Mouse (Mus musculus) layer of hippocampus, adult 9-10 months (tissue): ENCODE data around the gene Nuak2.
"Not testable (repeated sequence)": the region's sequence is repeated elsewhere in the genome, so short reads cannot be mapped to it uniquely, and the experiment has no call there.

Source experiments
- DNase-seq: peaks from one replicate; pipeline ENCODE4 v3.0.0; 2022; ENCODE audit warnings: low spot score

Gene Nuak2

GRCm38 (mm10) chr1:132315889-132316624, at the start of gene Nuak2:
TSS of gene Nuak2 (plus strand) at chr1:132316126.
- DNase-seq, result no peak

DNA sequence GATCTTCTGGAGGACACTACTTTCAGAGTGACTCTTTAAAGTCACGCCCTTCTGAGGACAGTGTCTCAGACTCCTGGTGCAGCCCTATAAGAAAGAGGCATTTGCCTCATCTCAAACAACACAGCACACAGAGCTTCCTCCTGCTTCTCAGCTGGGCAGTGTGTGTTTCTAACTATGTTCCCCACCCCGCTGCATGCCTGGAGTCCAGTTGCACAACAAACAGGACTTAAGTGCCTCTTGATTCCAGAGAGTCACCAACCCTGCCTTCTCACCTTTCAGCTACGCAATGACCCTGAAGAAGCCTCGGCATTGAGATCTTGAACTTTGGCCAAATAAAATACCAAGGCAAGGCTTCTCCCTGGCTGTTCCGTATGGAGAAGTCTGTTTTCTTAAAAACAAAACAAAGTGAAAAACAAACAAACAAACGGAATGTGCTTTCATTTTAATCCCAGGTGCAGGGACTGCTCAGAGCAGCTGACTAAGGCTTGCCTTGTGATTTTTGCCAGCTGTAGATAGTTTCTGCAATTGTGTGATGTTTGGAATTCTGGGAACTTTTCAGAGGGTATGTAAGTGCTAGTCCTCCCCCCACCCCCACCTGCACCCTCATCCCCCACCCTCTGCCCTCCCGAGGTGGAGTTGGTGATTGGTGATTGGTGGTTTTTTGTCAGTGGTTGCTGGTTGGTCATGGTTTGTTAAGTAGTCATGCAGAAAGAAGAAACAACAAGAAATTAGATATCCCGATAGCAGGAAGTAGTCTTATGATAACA, 49.0 kb upstream of the Nuak2 start:
- no peak for DNase-seq

DNA sequence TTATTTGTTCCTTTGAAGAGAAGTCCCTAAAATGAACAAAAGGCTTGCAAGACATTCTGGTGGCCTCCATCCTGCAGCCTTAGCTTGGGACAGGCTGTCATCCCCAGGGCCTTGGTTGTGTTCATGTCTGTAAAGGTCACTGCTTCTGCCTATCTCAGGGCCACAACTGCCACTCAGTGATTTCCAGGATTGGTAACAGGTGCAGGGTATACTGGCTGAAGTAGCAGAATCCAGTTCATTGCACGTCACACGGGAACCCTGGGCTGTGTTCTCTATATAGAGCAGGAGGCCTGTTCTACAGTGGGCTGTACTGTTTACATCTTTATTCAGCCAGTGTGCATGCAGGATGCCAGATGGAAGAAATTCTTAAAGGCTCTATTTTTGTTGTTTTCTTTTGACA, 48.0 kb upstream of the Nuak2 start:
- DNase-seq, result no peak

DNA sequence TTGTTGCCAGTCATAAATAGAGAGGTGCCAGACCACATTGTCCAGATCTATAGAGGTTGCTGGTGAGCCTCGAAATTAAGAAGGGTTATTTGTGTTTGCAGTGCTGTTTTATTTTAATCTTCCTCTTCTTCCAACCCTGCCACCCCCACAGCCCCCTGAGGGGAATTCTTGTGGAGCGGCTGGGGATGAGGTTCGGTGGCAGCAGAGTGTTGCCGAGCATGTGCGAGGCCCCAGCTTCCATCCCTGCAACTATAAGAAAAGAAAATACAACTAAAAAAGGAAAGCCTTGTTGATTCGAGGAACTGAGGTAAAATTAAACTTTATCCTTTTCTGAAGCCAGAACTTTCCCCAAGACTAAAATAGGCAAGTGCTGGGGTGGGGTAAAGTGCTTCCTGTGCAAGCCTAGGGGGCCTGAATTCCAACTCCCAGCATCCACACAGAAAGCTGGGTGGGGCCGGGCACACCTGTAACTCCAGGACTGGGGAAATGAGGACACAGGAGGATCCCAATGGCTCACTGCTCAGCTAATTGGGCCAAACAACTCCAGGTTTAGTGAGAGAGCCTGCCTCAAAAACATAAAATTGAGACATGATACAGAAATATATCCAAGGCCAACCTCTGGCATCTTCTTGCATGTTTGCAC, 47.4 kb upstream of the Nuak2 start:
- DNase-seq, result no peak

GRCm38 (mm10) chr1:132271237-132271636, 44.7 kb upstream of the Nuak2 start:
- DNase-seq, result no peak

- no peak for DNase-seq
Measured at GRCm38 (mm10) chr1:132276694-132277093, 39.2 kb upstream of the Nuak2 start.

DNA sequence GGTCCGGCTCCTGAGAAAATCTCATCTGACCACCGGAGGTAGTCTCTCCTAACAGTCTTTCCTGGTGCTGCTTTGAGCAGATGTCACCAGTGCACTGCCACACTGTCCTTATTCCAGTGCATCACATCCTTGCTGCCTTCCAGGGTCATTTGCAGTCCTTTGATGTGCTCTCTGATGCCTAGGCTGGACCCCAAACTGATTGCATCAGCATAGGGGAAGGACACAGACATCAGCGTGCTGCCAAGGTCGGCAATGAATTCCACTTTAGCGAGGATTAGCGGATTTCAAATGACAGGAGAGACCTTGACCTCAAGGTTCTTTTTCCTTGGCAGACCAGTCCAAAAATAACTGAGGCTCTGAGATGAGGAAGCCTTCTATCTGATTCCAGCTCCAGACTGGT, 38.8 kb upstream of the Nuak2 start:
- DNase-seq, result no peak

DNA sequence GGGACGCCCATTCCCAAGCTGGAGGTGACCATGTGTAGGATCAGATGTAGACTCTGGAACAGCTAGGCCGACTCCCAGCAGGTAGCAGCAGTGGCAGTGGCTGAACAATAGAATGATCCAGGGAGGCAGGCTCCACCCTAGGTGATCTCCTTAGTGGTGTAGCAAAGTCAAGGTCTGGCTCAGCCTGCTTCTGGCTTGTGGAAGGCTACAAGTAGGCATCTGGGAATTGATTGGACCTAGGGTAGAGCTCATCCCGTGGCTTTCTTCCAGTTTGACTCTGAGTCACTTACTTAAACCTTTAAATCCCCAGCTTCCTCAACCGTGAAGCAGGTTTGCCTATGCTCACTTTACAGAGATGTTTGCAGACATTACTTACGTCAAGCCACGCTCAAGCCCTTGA, 35.3 kb upstream of the Nuak2 start:
- not testable (repeated sequence) for DNase-seq

- DNase-seq, result no peak
Measured at GRCm38 (mm10) chr1:132281523-132282176, 34.3 kb upstream of the Nuak2 start.

DNA sequence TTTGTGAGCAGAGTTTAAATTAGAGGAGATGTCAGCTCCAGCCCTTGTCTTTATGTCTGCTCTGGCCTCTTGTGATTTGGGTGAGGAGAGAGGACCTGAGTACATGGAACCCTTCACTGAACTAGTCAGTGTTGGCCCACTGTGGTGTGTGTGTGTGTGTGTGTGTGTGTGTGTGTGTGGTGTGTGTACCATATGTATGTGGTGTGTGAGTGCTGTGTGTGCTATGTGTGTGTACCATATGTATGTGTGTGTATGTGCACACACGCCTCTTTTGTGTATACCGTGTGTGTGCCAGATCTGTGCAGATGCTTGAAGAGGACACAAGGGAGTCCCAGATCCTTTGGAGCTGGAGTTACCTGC, 33.8 kb upstream of the Nuak2 start:
- DNase-seq, result no peak

DNA sequence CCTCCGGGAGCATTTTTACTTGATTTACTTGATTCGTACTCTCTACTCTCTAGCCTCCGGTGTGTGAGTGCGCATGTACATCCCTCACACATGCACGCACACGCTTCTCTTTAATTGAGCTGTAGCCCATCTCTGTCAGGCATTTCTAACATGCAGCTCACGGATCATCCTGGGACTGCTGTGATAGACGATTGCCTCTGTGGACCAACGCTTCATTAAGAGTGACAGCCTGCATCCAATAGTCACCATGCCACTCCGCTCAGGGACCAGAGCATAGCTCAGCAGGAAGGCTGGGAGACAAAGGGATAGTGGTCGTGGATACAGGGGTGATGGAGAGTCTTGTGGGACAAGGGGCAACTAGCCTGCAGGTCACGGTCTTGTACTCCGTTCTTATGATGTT, 32.9 kb upstream of the Nuak2 start:
- no peak for DNase-seq

GRCm38 (mm10) chr1:132286735-132287134, 29.2 kb upstream of the Nuak2 start:
- DNase-seq, result no peak

DNA sequence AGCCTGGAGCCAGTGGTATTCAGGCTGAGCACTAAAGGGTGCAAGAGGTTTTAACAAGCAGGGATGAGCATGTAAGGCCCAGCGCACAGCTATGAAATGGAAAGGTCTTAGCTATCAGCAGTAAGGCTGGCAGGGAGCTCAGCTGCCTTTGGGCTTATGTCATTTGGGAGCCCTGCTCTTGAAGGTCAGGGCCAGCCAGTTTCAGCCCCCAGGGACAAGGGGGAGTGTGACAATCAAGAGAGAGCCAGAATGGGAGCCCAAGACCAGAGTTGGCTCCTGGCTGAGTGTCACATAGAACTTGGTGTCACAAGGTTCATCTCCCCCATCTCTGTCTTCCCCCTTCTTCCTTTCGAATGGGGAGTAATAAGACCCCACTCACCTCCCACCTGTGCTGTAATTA, 28.5 kb upstream of the Nuak2 start:
- DNase-seq, result no peak

GRCm38 (mm10) chr1:132287991-132288451, 27.9 kb upstream of the Nuak2 start:
- DNase-seq, result no peak

DNA sequence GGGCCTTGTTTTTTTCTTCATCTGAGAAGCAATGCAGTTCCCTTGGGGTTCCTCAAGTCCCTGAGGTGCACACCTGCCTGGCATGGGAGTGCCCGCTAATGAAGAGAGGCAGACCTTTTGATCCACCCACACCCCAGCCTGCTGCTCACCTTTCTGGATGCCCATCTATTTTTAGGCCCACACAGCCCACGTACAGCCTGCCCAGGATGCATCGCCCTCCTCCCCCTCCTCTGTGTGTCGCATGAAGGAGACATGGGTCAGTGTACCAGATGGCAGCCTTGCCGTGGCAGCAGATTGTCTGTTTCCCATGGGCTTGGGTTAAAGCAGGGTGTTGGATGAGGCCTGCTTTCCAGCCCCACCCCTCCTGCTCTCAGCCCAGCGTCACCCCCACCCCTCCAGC, 26.0 kb upstream of the Nuak2 start:
- DNase-seq, result no peak

DNA sequence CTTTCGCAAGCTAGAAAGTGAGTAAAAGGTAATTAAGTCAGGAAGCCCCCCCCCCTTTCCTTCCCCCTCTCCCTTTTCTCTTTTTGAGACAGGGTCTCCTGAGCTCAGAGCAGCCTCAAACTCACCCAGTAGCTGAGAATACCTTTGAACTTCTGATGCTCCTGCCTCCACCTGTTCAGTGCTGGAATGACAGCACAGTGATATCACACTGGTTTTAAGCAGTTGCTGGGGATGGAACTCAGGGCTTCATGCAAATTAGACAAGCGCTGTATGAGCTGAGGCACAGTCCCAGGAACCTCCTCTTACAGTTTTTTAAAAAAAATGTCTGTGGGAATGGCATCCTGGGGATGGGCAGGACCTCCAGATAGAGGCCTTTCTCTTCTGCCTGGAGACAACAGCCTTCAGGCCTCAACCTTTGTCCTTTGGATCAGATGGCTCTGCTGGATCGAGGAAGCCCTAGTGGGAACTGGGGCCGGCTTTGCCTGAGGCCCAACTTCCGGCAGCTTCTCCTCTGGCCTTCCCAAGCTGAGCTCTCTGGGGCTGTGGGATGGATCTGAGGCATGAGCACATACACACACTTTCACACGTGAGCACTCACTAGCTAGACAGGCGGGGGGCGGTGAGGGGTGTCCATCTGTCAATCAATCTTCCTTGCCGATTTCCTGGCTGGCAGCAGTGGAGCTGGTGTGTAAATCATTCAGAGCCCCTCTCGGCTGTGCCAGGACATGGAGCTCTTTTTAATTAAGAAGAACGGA, 24.8 kb upstream of the Nuak2 start:
- DNase-seq, result no peak

DNA sequence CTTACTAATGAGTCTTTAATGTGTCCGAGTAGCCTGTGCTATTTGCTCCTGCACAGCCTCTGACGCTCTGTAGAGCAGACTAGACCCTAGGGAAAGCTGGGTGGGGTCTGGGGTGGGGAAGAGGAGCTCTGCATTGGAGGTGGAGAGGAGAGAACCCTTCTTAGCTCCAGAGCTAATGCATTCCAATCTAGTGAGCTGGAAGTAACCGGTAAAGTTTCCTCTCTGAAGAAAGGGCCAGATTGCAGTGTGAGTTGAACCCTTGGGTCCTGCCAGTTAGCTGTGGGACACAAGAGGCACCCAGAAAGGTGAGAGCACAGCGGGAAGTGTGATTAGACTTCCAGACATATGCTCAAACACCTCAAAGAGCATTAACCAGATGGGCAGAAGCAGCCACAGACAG, 24.2 kb upstream of the Nuak2 start:
- no peak for DNase-seq

DNA sequence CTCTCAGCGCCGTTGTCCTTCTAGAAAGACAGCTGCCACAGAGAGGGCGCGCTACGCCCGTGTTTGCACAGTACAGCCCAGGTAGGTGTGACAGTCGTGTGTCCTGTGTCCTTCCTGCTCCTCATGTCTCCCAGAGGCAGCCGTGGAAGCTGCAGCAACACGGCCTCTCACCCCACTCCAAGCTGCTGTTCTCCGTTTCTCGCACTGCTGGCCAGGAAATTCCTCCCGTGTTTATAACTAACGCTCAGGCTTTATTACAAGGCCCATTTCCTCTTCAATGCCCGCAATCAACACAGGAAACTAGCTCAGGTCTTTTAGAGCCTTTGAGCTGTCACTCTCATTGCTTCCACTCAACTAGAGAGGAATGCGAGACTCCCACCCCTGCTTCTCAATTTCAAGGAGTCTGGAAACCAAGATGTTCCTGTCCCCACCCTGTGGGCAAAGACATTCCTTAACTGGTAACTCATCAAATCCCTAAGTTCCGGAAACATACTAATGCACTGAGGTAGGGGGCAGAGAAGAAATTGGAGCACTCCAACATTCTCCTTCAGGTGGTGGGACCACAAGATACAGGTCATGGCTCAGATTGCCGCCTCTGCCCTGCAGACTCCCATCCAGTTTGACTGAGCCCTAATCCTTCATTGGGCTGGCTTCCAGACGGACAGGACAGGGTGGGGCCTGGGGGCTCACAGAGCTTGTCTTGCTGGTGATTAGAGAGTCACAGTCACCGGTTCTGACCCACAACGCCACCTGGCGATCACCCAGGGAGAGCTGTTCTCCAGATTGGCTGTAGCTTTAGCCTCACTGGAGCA, 23.4 kb upstream of the Nuak2 start:
- no peak for DNase-seq

DNA sequence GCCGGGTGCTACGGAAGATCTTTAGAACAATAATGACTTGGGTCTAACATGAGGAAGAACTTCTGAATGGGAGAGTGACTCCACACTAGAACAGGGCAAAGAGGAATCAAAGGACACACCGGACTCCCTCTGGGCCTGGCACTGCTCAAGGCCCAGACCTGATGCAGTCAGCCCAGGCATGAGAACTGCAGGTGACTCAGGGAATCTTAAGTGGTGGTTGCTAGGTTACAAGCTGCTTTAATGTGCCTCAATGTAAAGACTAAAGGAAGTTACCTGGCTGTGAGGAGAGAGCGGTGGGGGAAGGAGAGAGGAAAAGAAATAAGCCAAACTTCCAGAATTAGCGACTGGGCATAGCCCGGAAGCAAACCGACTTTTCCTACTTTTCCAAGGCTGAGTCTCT, 20.4 kb upstream of the Nuak2 start:
- no peak for DNase-seq

DNA sequence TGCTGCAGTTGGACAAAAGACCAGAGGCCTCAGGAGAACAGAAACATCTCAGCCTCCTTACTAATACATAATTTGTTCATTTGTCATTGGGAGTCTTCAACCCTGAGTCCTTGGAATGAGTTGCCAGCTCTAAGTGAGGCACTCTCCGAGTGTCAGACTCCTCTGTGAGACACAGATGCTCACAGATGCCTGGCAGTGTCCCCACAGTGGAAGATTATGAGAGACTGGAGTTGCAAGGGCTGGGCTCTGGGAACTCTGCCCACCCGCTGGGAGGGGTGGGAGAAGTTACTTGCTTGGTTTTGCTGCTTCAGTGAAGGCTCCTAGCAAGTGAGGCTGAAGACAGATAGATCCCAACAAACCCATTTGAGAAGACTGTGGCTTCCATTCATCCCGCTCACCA, 19.9 kb upstream of the Nuak2 start:
- no peak for DNase-seq

- DNase-seq, result peak; percentile 44
Measured at GRCm38 (mm10) chr1:132298425-132298800, 17.5 kb upstream of the Nuak2 start, which contains the start of gene Klhdc8a. TSS of gene Klhdc8a (plus strand) at chr1:132298626.
